Mouse (Mus musculus): ENCODE results near the gene Kctd12b. TPM values are rescaled to one million over a fixed set of nuclear protein-coding genes. Genes with fewer than 3 reads are reported as not detected.
A peak's percentile ranks its signal among the peaks of the same experiment; 100 is the strongest.

The Kctd12b gene
- total RNA-seq, 1 experiment: 3.0 TPM

- Histone ChIP-seq H3K4me3 (ENCODE audit: insufficient read depth in 1 of 2, low read depth in 1 of 2, low read length in 2 of 2, poor library complexity in 1 of 2, severe bottlenecking in 1 of 2) (peak within 1 kb of the TSS; percentile 84 to 94), H3K9ac (ENCODE audit: insufficient read depth, low read depth, low read length, poor library complexity, severe bottlenecking) (peak within 1 kb of the TSS; percentile 86), H3K9me3 (ENCODE audit: control insufficient read depth, insufficient read depth, low read depth, low read length) (no peaks in the 10 kb centered on the region), H3K36me3 (ENCODE audit: control insufficient read depth, insufficient read depth, low read length, poor library complexity, severe bottlenecking) (peaks cover 2% of the 10 kb centered on the region; the same call in 1 of the 2 replicates), H3K4me1 (ENCODE audit: control insufficient read depth in 2 of 2, insufficient read depth in 2 of 2, low read length in 2 of 2, poor library complexity in 1 of 2) (no peaks in the 10 kb centered on the region), H3K27ac (ENCODE audit: insufficient read depth, low read depth, low read length, poor library complexity, severe bottlenecking) (peak within 1 kb of the TSS; percentile 63)
- no peak for DNase-seq (ENCODE audit: low read depth, low spot score)
- in situ Hi-C loops (cut with MboI; ENCODE audit: low sequenced_read_pairs in 2 of 2, unreplicated experiment in 2 of 2): loop anchor here in 1 of 2 experiments (25.0 kb wide), 2 partner anchors 136 to 336 kb away; no protein-coding TSS in a partner anchor
- peak; percentile 76 for TF ChIP-seq ZNF384 (IDR thresholded peaks at IDR 0.05; ENCODE audit: low read depth, low read length)
- no peak for TF ChIP-seq ZC3H11A (IDR thresholded peaks at IDR 0.05; ENCODE audit: borderline replicate concordance, low read depth, low read length)
These were observed 27.1 kb upstream of the Kctd12b start, which contains the start of gene Nbdy for GRCm38 (mm10) chrX:153723110-153723916. Gene Nbdy (plus strand): TSS chrX:153723590.

- Histone ChIP-seq H3K27ac (ENCODE audit: insufficient read depth, low read depth, low read length, poor library complexity, severe bottlenecking) (no peak overlapping the region), H3K4me3 (ENCODE audit: insufficient read depth in 1 of 2, low read depth in 1 of 2, low read length in 2 of 2, poor library complexity in 1 of 2, severe bottlenecking in 1 of 2) (no peak overlapping the region)
These were observed 23.4 kb upstream of the Kctd12b start for GRCm38 (mm10) chrX:153719602-153720001.

GRCm38 (mm10) chrX:153716716-153717115, 20.5 kb upstream of the Kctd12b start:
- no peaks in the 10 kb centered on the region for H3K36me3 ChIP-seq (ENCODE audit: control insufficient read depth, insufficient read depth, low read length, poor library complexity, severe bottlenecking)
- no peaks in the 10 kb centered on the region for H3K9me3 ChIP-seq (ENCODE audit: control insufficient read depth, insufficient read depth, low read depth, low read length)
- H3K4me1 ChIP-seq (ENCODE audit: control insufficient read depth in 2 of 2, insufficient read depth in 2 of 2, low read length in 2 of 2, poor library complexity in 1 of 2): no peaks in the 10 kb centered on the region
- DNase-seq (ENCODE audit: low read depth, low spot score): no peak
- in situ Hi-C loops (cut with MboI; ENCODE audit: low sequenced_read_pairs in 2 of 2, unreplicated experiment in 2 of 2): loop anchor here in 1 of 2 experiments (25.0 kb wide), 2 partner anchors 129 to 329 kb away; no protein-coding TSS in a partner anchor
- no peak overlapping the region for H3K4me3 ChIP-seq (ENCODE audit: insufficient read depth in 1 of 2, low read depth in 1 of 2, low read length in 2 of 2, poor library complexity in 1 of 2, severe bottlenecking in 1 of 2)
- H3K9ac ChIP-seq (ENCODE audit: insufficient read depth, low read depth, low read length, poor library complexity, severe bottlenecking): no peak overlapping the region
- no peak for TF ChIP-seq ZNF384 (IDR thresholded peaks at IDR 0.05; ENCODE audit: low read depth, low read length)
- no peak for TF ChIP-seq ZC3H11A (IDR thresholded peaks at IDR 0.05; ENCODE audit: borderline replicate concordance, low read depth, low read length)
- no peak for TF ChIP-seq HCFC1 (IDR thresholded peaks at IDR 0.05; ENCODE audit: borderline replicate concordance, insufficient read depth, low read length)
- TF ChIP-seq MAFK (IDR thresholded peaks at IDR 0.05; ENCODE audit: insufficient read depth, low read depth, low read length): no peak
- TF ChIP-seq CHD2 (IDR thresholded peaks at IDR 0.05; ENCODE audit: low read depth, low read length): no peak
- H3K27ac ChIP-seq (ENCODE audit: insufficient read depth, low read depth, low read length, poor library complexity, severe bottlenecking): no peak overlapping the region

More at GRCm38 (mm10) chrX:153719602-153720001, 23.4 kb upstream of the Kctd12b start:
- in situ Hi-C loops (cut with MboI; ENCODE audit: low sequenced_read_pairs in 2 of 2, unreplicated experiment in 2 of 2): loop anchor here in 1 of 2 experiments (25.0 kb wide), 2 partner anchors 132 to 332 kb away; no protein-coding TSS in a partner anchor
- Histone ChIP-seq H3K4me1 (ENCODE audit: control insufficient read depth in 2 of 2, insufficient read depth in 2 of 2, low read length in 2 of 2, poor library complexity in 1 of 2) (no peaks in the 10 kb centered on the region), H3K36me3 (ENCODE audit: control insufficient read depth, insufficient read depth, low read length, poor library complexity, severe bottlenecking) (no peaks in the 10 kb centered on the region), H3K9ac (ENCODE audit: insufficient read depth, low read depth, low read length, poor library complexity, severe bottlenecking) (no peak overlapping the region), H3K9me3 (ENCODE audit: control insufficient read depth, insufficient read depth, low read depth, low read length) (no peaks in the 10 kb centered on the region)
- TF ChIP-seq ZC3H11A (IDR thresholded peaks at IDR 0.05; ENCODE audit: borderline replicate concordance, low read depth, low read length) (peak; percentile 66; the same call in 1 of the 2 replicates), CHD2 (IDR thresholded peaks at IDR 0.05; ENCODE audit: low read depth, low read length) (no peak)
- no peak for DNase-seq (ENCODE audit: low read depth, low spot score)

- no peak for TF ChIP-seq ZC3H11A (IDR thresholded peaks at IDR 0.05; ENCODE audit: borderline replicate concordance, low read depth, low read length)
- no peak for TF ChIP-seq ZNF384 (IDR thresholded peaks at IDR 0.05; ENCODE audit: low read depth, low read length)
- no peak for TF ChIP-seq HCFC1 (IDR thresholded peaks at IDR 0.05; ENCODE audit: borderline replicate concordance, insufficient read depth, low read length)
- Histone ChIP-seq H3K36me3 (ENCODE audit: control insufficient read depth, insufficient read depth, low read length, poor library complexity, severe bottlenecking) (no peaks in the 10 kb centered on the region), H3K9me3 (ENCODE audit: control insufficient read depth, insufficient read depth, low read depth, low read length) (no peaks in the 10 kb centered on the region), H3K4me3 (ENCODE audit: insufficient read depth in 1 of 2, low read depth in 1 of 2, low read length in 2 of 2, poor library complexity in 1 of 2, severe bottlenecking in 1 of 2) (no peak overlapping the region), H3K27ac (ENCODE audit: insufficient read depth, low read depth, low read length, poor library complexity, severe bottlenecking) (no peak overlapping the region), H3K4me1 (ENCODE audit: control insufficient read depth in 2 of 2, insufficient read depth in 2 of 2, low read length in 2 of 2, poor library complexity in 1 of 2) (no peaks in the 10 kb centered on the region), H3K9ac (ENCODE audit: insufficient read depth, low read depth, low read length, poor library complexity, severe bottlenecking) (no peak overlapping the region)
- in situ Hi-C loops (cut with MboI; ENCODE audit: low sequenced_read_pairs in 2 of 2, unreplicated experiment in 2 of 2): loop anchor here in 1 of 2 experiments (25.0 kb wide), 2 partner anchors 120 to 320 kb away; no protein-coding TSS in a partner anchor
- DNase-seq (ENCODE audit: low read depth, low spot score): no peak
These were observed 11.5 kb upstream of the Kctd12b start for GRCm38 (mm10) chrX:153707735-153708134.
